Mouse (Mus musculus) hindbrain, embryonic 15.5 days (tissue): ENCODE results near the gene Ntm. TPM values are rescaled to one million over a fixed set of nuclear protein-coding genes. Genes with fewer than 3 reads are reported as not detected.

Experiments
- ATAC-seq: fragments of 200-750 bp; cut with Nextera tagmentation; 2 replicates; pipeline ENCODE4 v1.8.0; 2017; ENCODE audit warnings: low read depth, moderate number of reproducible peaks, moderate TSS enrichment; ENCODE audit not compliant: low FRiP score
- H3K27ac ChIP-seq: fragments of 300-500 bp; sonication (generic); replicated peaks from 2 replicates; pipeline ENCODE4 v1.5.1; 2015; ENCODE audit warnings: mild to moderate bottlenecking, inconsistent platforms
- H3K27me3 ChIP-seq: fragments of 300-500 bp; sonication (generic); 2 replicates; pipeline ENCODE4 v1.6.1; 2015; ENCODE audit warnings: control low read depth, inconsistent platforms
- H3K36me3 ChIP-seq: fragments of 300-500 bp; sonication (generic); 2 replicates; pipeline ENCODE4 v1.6.1; 2015; ENCODE audit warnings: control low read depth, inconsistent platforms
- H3K4me1 ChIP-seq: fragments of 300-500 bp; sonication (generic); replicated peaks from 2 replicates; pipeline ENCODE4 v1.6.1; 2015; ENCODE audit warnings: control low read depth, inconsistent platforms
- H3K4me2 ChIP-seq: fragments of 300-500 bp; sonication (generic); 2 replicates; pipeline ENCODE4 v1.6.1; 2015; ENCODE audit warnings: moderate library complexity, mild to moderate bottlenecking, inconsistent platforms
- H3K4me3 ChIP-seq: fragments of 300-500 bp; sonication (generic); 2 replicates; pipeline ENCODE4 v1.5.1; 2015; ENCODE audit warnings: mild to moderate bottlenecking, inconsistent platforms
- H3K9ac ChIP-seq: fragments of 300-500 bp; sonication (generic); 2 replicates; pipeline ENCODE4 v1.6.1; 2015; ENCODE audit warnings: inconsistent platforms
- H3K9me3 ChIP-seq: fragments of 300-500 bp; sonication (generic); 2 replicates; pipeline ENCODE4 v1.6.1; 2016; ENCODE audit warnings: control low read depth, inconsistent platforms
- WGBS: fragments of 180-500 bp; shearing (Covaris S2); methylation state at CpG from one replicate; pipeline ENCODE4 v1.1.7; 2015; 5-methylcytosine and 5-hydroxymethylcytosine counted together
- polyA plus RNA-seq: library from polyadenylated mRNA; unstranded; fragments of >200 nt; fragmentation: Nextera tagmentation; extraction: Ambion mirVana; gene quantifications from 2 replicates; pipeline ENCODE4 v1.2.1, GENCODE M21; 2015

The Ntm gene
- polyA plus RNA-seq, 1 experiment from 2014 or later = 250 TPM

- H3K36me3 ChIP-seq = no peaks in the 10 kb centered on the region
- no peak overlapping the region for H3K27ac ChIP-seq
- H3K4me2 ChIP-seq = no peak overlapping the region
- no peak overlapping the region for H3K9ac ChIP-seq
- H3K27me3 ChIP-seq = no peaks in the 10 kb centered on the region
- H3K9me3 ChIP-seq = no peaks in the 10 kb centered on the region
- no peak overlapping the region for H3K4me3 ChIP-seq
- no peak for ATAC-seq
- 65% methylated on average over 5 of the region's 5 CpGs for WGBS
- H3K4me1 ChIP-seq = 0 out of 2 replicates have a peak, but pooled peaks cover 9% of the 10 kb centered on the region
These were observed 81.3 kb downstream of the Ntm start for GRCm38 (mm10) chr9:29881614-29882013.

- H3K27ac ChIP-seq = no peak overlapping the region
- no peaks in the 10 kb centered on the region for H3K36me3 ChIP-seq
- H3K4me1 ChIP-seq = peaks cover 24% of the 10 kb centered on the region; the same call in 1 of the 2 replicates
- WGBS = 57% methylated on average over 3 of the region's 3 CpGs
- no peak for ATAC-seq
- no peak overlapping the region for H3K4me2 ChIP-seq
- no peaks in the 10 kb centered on the region for H3K27me3 ChIP-seq
- H3K9ac ChIP-seq = no peak overlapping the region
- H3K4me3 ChIP-seq = no peak overlapping the region
- H3K9me3 ChIP-seq = no peaks in the 10 kb centered on the region
These were observed 85.4 kb downstream of the Ntm start for GRCm38 (mm10) chr9:29877583-29877982.

- Histone ChIP-seq H3K27ac (no peak overlapping the region), H3K4me2 (no peak overlapping the region), H3K9me3 (no peaks in the 10 kb centered on the region), H3K4me1 (peaks cover 30% of the 10 kb centered on the region), H3K27me3 (no peaks in the 10 kb centered on the region), H3K9ac (no peak overlapping the region), H3K36me3 (no peaks in the 10 kb centered on the region), H3K4me3 (no peak overlapping the region)
- 70% methylated on average over 5 of the region's 5 CpGs for WGBS
- ATAC-seq = no peak
These were observed 95.2 kb downstream of the Ntm start for GRCm38 (mm10) chr9:29867746-29868145.

- Histone ChIP-seq H3K4me1 (peaks cover 38% of the 10 kb centered on the region), H3K4me3 (no peak overlapping the region), H3K9ac (no peak overlapping the region), H3K36me3 (no peaks in the 10 kb centered on the region), H3K27me3 (no peaks in the 10 kb centered on the region), H3K9me3 (no peaks in the 10 kb centered on the region), H3K27ac (no peak overlapping the region), H3K4me2 (no peak overlapping the region)
- no peak for ATAC-seq
- WGBS = 43% methylated on average over 3 of the region's 3 CpGs
These were observed 96.1 kb downstream of the Ntm start for GRCm38 (mm10) chr9:29866824-29867223.

GRCm38 (mm10) chr9:29866101-29866500 is 96.8 kb downstream of the Ntm start:
- ATAC-seq = no peak
- Histone ChIP-seq H3K9me3 (no peaks in the 10 kb centered on the region), H3K4me1 (peaks cover 39% of the 10 kb centered on the region), H3K36me3 (no peaks in the 10 kb centered on the region), H3K4me3 (no peak overlapping the region), H3K4me2 (no peak overlapping the region), H3K27ac (no peak overlapping the region), H3K27me3 (no peaks in the 10 kb centered on the region), H3K9ac (no peak overlapping the region)
- 38% methylated on average over 4 of the region's 4 CpGs for WGBS

- Histone ChIP-seq H3K4me1 (peaks cover 39% of the 10 kb centered on the region), H3K36me3 (no peaks in the 10 kb centered on the region), H3K4me3 (no peak overlapping the region), H3K9me3 (no peaks in the 10 kb centered on the region), H3K27ac (0 out of 2 replicates have a peak overlapping the region, but pooled peaks have one; percentile 31), H3K27me3 (no peaks in the 10 kb centered on the region), H3K9ac (no peak overlapping the region), H3K4me2 (no peak overlapping the region)
- no peak for ATAC-seq
- 22% methylated on average over 8 of the region's 8 CpGs for WGBS
These were observed 97.4 kb downstream of the Ntm start for GRCm38 (mm10) chr9:29865502-29865901.

- Histone ChIP-seq H3K4me2 (no peak overlapping the region), H3K36me3 (no peaks in the 10 kb centered on the region), H3K27ac (peak overlapping the region; percentile 40; the same call in 1 of the 2 replicates), H3K9me3 (no peaks in the 10 kb centered on the region), H3K9ac (no peak overlapping the region), H3K4me3 (no peak overlapping the region), H3K4me1 (peaks cover 39% of the 10 kb centered on the region), H3K27me3 (no peaks in the 10 kb centered on the region)
- 17% methylated on average over 1 of the region's 1 CpGs for WGBS
- ATAC-seq = peak; percentile 71
These were observed 98.1 kb downstream of the Ntm start for GRCm38 (mm10) chr9:29864886-29865285.

GRCm38 (mm10) chr9:29862408-29862807 is 100.5 kb downstream of the Ntm start:
- Histone ChIP-seq H3K36me3 (no peaks in the 10 kb centered on the region), H3K4me2 (no peak overlapping the region), H3K27me3 (no peaks in the 10 kb centered on the region), H3K4me1 (peaks cover 38% of the 10 kb centered on the region), H3K9ac (no peak overlapping the region), H3K4me3 (no peak overlapping the region), H3K9me3 (no peaks in the 10 kb centered on the region), H3K27ac (no peak overlapping the region)
- no peak for ATAC-seq
- WGBS = 25% methylated on average over 5 of the region's 5 CpGs

- Histone ChIP-seq H3K36me3 (no peaks in the 10 kb centered on the region), H3K27ac (no peak overlapping the region), H3K4me3 (no peak overlapping the region), H3K4me2 (no peak overlapping the region), H3K4me1 (peaks cover 14% of the 10 kb centered on the region), H3K27me3 (no peaks in the 10 kb centered on the region), H3K9ac (no peak overlapping the region), H3K9me3 (no peaks in the 10 kb centered on the region; the same call in 1 of the 2 replicates)
- WGBS = 87% methylated on average over 6 of the region's 6 CpGs
- no peak for ATAC-seq
These were observed 103.5 kb downstream of the Ntm start for GRCm38 (mm10) chr9:29859256-29860048.

GRCm38 (mm10) chr9:29848735-29849455 is 114.0 kb downstream of the Ntm start:
- no peak for ATAC-seq

GRCm38 (mm10) chr9:29837344-29837743 is 125.6 kb downstream of the Ntm start:
- no peaks in the 10 kb centered on the region for H3K27me3 ChIP-seq
- ATAC-seq = no peak
- 36% methylated on average over 6 of the region's 6 CpGs for WGBS
- no peaks in the 10 kb centered on the region for H3K36me3 ChIP-seq
- no peak overlapping the region for H3K9ac ChIP-seq
- peak overlapping the region; percentile 39; the same call in 1 of the 2 replicates for H3K27ac ChIP-seq
- H3K9me3 ChIP-seq = no peaks in the 10 kb centered on the region
- peaks cover 49% of the 10 kb centered on the region for H3K4me1 ChIP-seq
- H3K4me2 ChIP-seq = no peak overlapping the region
- no peak overlapping the region for H3K4me3 ChIP-seq

More at GRCm38 (mm10) chr9:29848735-29849455, 114.0 kb downstream of the Ntm start:
- WGBS = 54% methylated on average over 8 of the region's 8 CpGs
- H3K4me1 ChIP-seq = peaks cover 22% of the 10 kb centered on the region; the same call in 1 of the 2 replicates
- no peak overlapping the region for H3K4me3 ChIP-seq
- no peaks in the 10 kb centered on the region for H3K36me3 ChIP-seq
- H3K27me3 ChIP-seq = no peaks in the 10 kb centered on the region
- no peak overlapping the region for H3K4me2 ChIP-seq
- no peak overlapping the region for H3K9ac ChIP-seq
- no peaks in the 10 kb centered on the region for H3K9me3 ChIP-seq
- no peak overlapping the region for H3K27ac ChIP-seq

- no peaks in the 10 kb centered on the region for H3K9me3 ChIP-seq
- no peak overlapping the region for H3K9ac ChIP-seq
- H3K36me3 ChIP-seq = no peaks in the 10 kb centered on the region
- peaks cover 57% of the 10 kb centered on the region for H3K4me1 ChIP-seq
- no peak for ATAC-seq
- peak overlapping the region; percentile 27; the same call in 1 of the 2 replicates for H3K27ac ChIP-seq
- no peak overlapping the region for H3K4me2 ChIP-seq
- no peak overlapping the region for H3K4me3 ChIP-seq
- WGBS = 46% methylated on average over 5 of the region's 5 CpGs
- H3K27me3 ChIP-seq = no peaks in the 10 kb centered on the region
These were observed 128.0 kb downstream of the Ntm start for GRCm38 (mm10) chr9:29834911-29835310.
